Comparison of ENCODE assay signal across 12 mouse cellular contexts in genomic region chr5:49996457-49996856, GRCm38 (mm10).
DNase-seq lines count a peak whose midpoint lies in the region; ATAC-seq lines count a peak whose summit lies in the region.
"Had no signal": no experiment of that assay in that cellular context is flagged by ENCODE, and none has a peak within 500 bp of the region (broad histone marks: within the 10 kb centered on the region; RNA-seq: fewer than 3 reads in every experiment).

No protein-coding gene starts in this region.

- WGBS in forebrain, embryonic 16.5 days, result 29% methylated on average over 11 of the region's 11 CpGs
- 52% methylated on average over 11 of the region's 11 CpGs for WGBS in intestine, embryonic 15.5 days

- 0 out of 2 replicates have a peak overlapping the region, but pooled peaks have one; percentile 17 for H3K9ac ChIP-seq in forebrain, embryonic 16.5 days (replicated peaks; ENCODE audit: low read depth, low read length)
- no peak overlapping the region for H3K9ac ChIP-seq in intestine, embryonic 15.5 days
- H3K9ac ChIP-seq: liver, postnatal 0 days; stomach, embryonic 15.5 days had no signal

- DNase-seq in left cerebral cortex, adult 11 months (ENCODE audit: low spot score), result peak; percentile 27
- DNase-seq in left cerebral cortex, postnatal 4 days, result no peak
- DNase-seq in layer of hippocampus, adult 9-10 months (ENCODE audit: low spot score), result peak; percentile 20
- DNase-seq in right cerebral cortex, postnatal 14 days, result peak; percentile 15
- no peak for DNase-seq in kidney, postnatal 14 days
- DNase-seq in kidney, postnatal 10 days, result no peak
- DNase-seq: cerebellum, adult 2 months; liver, postnatal 0 days had no signal

- peaks cover 15% of the 10 kb centered on the region for H3K4me1 ChIP-seq in forebrain, embryonic 16.5 days (replicated peaks; ENCODE audit: control insufficient read depth, insufficient read depth, low read length)
- 0 out of 2 replicates have a peak, but pooled peaks cover 2% of the 10 kb centered on the region for H3K4me1 ChIP-seq in intestine, embryonic 15.5 days (replicated peaks)
- H3K4me1 ChIP-seq: midbrain, embryonic 10.5 days had no signal

- peak overlapping the region; percentile 28 for H3K4me2 ChIP-seq in forebrain, embryonic 16.5 days (ENCODE audit: low read length)
- H3K4me2 ChIP-seq in intestine, embryonic 15.5 days (replicated peaks), result no peak overlapping the region
- H3K4me2 ChIP-seq: stomach, embryonic 15.5 days had no signal

- H3K9me3 ChIP-seq in forebrain, embryonic 16.5 days (ENCODE audit: control insufficient read depth, low read length), result no peaks in the 10 kb centered on the region
- H3K9me3 ChIP-seq in intestine, embryonic 15.5 days, result no peaks in the 10 kb centered on the region
- H3K9me3 ChIP-seq: midbrain, embryonic 10.5 days; stomach, embryonic 15.5 days had no signal

- H3K4me3 ChIP-seq in forebrain, embryonic 16.5 days (replicated peaks; ENCODE audit: low read length), result no peak overlapping the region
- no peak overlapping the region for H3K4me3 ChIP-seq in intestine, embryonic 15.5 days (replicated peaks)
- H3K4me3 ChIP-seq: midbrain, embryonic 10.5 days; stomach, embryonic 15.5 days had no signal

- intact Hi-C loops in left cerebral cortex, postnatal 4 days (cut with DNase I), result no loop called here

- H3K27ac ChIP-seq in forebrain, embryonic 16.5 days (ENCODE audit: low read length), result peak overlapping the region; percentile 61
- H3K27ac ChIP-seq in intestine, embryonic 15.5 days, result no peak overlapping the region
- H3K27ac ChIP-seq: midbrain, embryonic 10.5 days; stomach, embryonic 15.5 days had no signal

- H3K27me3 ChIP-seq in forebrain, embryonic 16.5 days (replicated peaks; ENCODE audit: control insufficient read depth, insufficient read depth, low read length), result no peaks in the 10 kb centered on the region
- no peaks in the 10 kb centered on the region for H3K27me3 ChIP-seq in intestine, embryonic 15.5 days (replicated peaks)
- H3K27me3 ChIP-seq: stomach, embryonic 15.5 days had no signal

- H3K36me3 ChIP-seq in forebrain, embryonic 16.5 days (ENCODE audit: control insufficient read depth, insufficient read depth), result peaks cover 2% of the 10 kb centered on the region; the same call in 1 of the 2 replicates
- H3K36me3 ChIP-seq in intestine, embryonic 15.5 days, result no peaks in the 10 kb centered on the region

- peak; percentile 76 for ATAC-seq in forebrain, embryonic 16.5 days
- ATAC-seq in intestine, embryonic 15.5 days, result no peak
- ATAC-seq: liver, postnatal 0 days had no signal

Comparison
In these comparisons a context has a peak if more than half of its experiments do, and no peak if none do; other contexts are left out.
1. DNase-seq: peak in left cerebral cortex, adult 11 months (single experiment), layer of hippocampus, adult 9-10 months (single experiment) and right cerebral cortex, postnatal 14 days (single experiment); none in left cerebral cortex, postnatal 4 days (single experiment), kidney, postnatal 14 days (single experiment) and kidney, postnatal 10 days (single experiment).